Mouse (Mus musculus) spleen, adult 2 months (tissue): ENCODE results near the gene Tmcc2.

ENCODE experiments used
- CTCF ChIP-seq: fragments of 200-500 bp; IDR thresholded peaks from 2 replicates; pipeline ENCODE4 v1.5.1; 2011; ENCODE audit warnings: mild to moderate bottlenecking, inconsistent platforms; ENCODE audit not compliant: insufficient read depth, insufficient read length, insufficient replicate concordance; ENCODE audit errors: extremely low read depth
- POLR2A ChIP-seq: fragments of 200-500 bp; IDR thresholded peaks from 2 replicates; pipeline ENCODE4 v1.6.1; 2011; ENCODE audit warnings: low read depth, low read length, inconsistent platforms

DNA sequence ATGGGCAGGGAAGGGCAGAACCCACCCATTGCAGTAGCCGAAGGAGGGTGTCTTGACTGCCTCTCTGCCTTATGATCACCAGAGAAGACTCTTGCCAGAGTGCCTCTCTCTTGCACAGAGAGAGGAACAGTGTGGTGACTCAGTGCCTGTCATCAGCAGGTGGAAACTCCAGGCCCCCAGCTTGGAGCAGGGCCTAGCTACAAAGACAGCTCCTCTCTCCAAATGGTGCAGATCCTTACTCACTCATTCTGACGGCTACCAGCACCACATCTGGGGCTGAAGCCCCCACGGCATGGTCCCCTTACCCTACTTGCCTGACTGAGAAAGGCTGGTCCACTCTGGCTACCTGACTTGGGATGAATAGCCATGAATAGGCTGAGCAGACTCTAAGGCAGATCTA lies 26.7 kb downstream of the Tmcc2 start:
- TF ChIP-seq CTCF (no peak), POLR2A (no peak)
